Mouse (Mus musculus) gastrocnemius, adult 2 months (tissue): Measurements from ENCODE around the gene Krt75. TPM values are rescaled to one million over a fixed set of nuclear protein-coding genes. Genes with fewer than 3 reads are reported as not detected.

Experiments
- DNase-seq: peaks from one replicate; pipeline ENCODE4 v3.0.0; 2022
- H3K27ac ChIP-seq: fragments of 200-600 bp; 2 replicates; pipeline ENCODE4 v1.8.1; 2022; ENCODE audit warnings: mild to moderate bottlenecking
- H3K4me3 ChIP-seq: fragments of 200-600 bp; 2 replicates; pipeline ENCODE4 v1.8.1; 2022; ENCODE audit warnings: mild to moderate bottlenecking, moderate library complexity
- CTCF ChIP-seq: fragments of 200-600 bp; IDR thresholded peaks from 2 replicates; pipeline ENCODE4 v1.8.1; 2022; ENCODE audit warnings: antibody characterized with exemption, mild to moderate bottlenecking, moderate library complexity
- intact Hi-C: fragments of 180-260 bp; cut with DNase I; formaldehyde crosslinking; loops from one replicate; pipeline ENCODE4 v1.15.1; 2025
- long read RNA-seq, 2 experiments: library from polyadenylated mRNA; stranded (forward); transcript quantifications; one replicate each; pipeline ENCODE4 v2.0.0; 2021
- total RNA-seq, 2 experiments: library from RNA; stranded (reverse); gene quantifications; 2 replicates each; pipeline ENCODE4 v1.2.3; 2021

Gene Krt75
- total RNA-seq: not detected
- long read RNA-seq, experiment 1: 0 reads
- long read RNA-seq, experiment 2: 0 reads

GRCm38 (mm10) chr15:101573796-101574345, at the start of gene Krt75:
TSS of gene Krt75 (minus strand) at chr15:101573904.
- TF ChIP-seq CTCF: no peak
- intact Hi-C loops: no loop called here
- Histone ChIP-seq H3K4me3 (no peak within 1 kb of the TSS), H3K27ac (no peak within 1 kb of the TSS)
- DNase-seq: no peak

GRCm38 (mm10) chr15:101599123-101599522, 25.4 kb upstream of the Krt75 start:
- intact Hi-C loops: no loop called here
- DNase-seq: no peak
- no peak overlapping the region for H3K4me3 ChIP-seq
- no peak overlapping the region for H3K27ac ChIP-seq
- TF ChIP-seq CTCF: no peak

- TF ChIP-seq CTCF: peak; percentile 19; the same call in 1 of the 2 replicates
- intact Hi-C loops: no loop called here
These were observed 14.5 kb upstream of the Krt75 start for GRCm38 (mm10) chr15:101588216-101588615.

GRCm38 (mm10) chr15:101584456-101584855, 10.8 kb upstream of the Krt75 start:
- Histone ChIP-seq H3K27ac (no peak overlapping the region), H3K4me3 (no peak overlapping the region)
- intact Hi-C loops: no loop called here
- TF ChIP-seq CTCF: no peak
- no peak for DNase-seq

More at GRCm38 (mm10) chr15:101588216-101588615, 14.5 kb upstream of the Krt75 start:
- no peak overlapping the region for H3K27ac ChIP-seq
- DNase-seq: no peak
- no peak overlapping the region for H3K4me3 ChIP-seq

GRCm38 (mm10) chr15:101583211-101583965, 9.7 kb upstream of the Krt75 start:
- Histone ChIP-seq H3K4me3 (no peak overlapping the region), H3K27ac (no peak overlapping the region)
- TF ChIP-seq CTCF: no peak
- no peak for DNase-seq
- intact Hi-C loops: no loop called here

GRCm38 (mm10) chr15:101581701-101582100, 8.0 kb upstream of the Krt75 start:
- no peak overlapping the region for H3K27ac ChIP-seq
- intact Hi-C loops: no loop called here
- DNase-seq: no peak

GRCm38 (mm10) chr15:101575506-101575905, 1.8 kb upstream of the Krt75 start:
- H3K27ac ChIP-seq: no peak overlapping the region
- no peak for DNase-seq
- intact Hi-C loops: no loop called here
- no peak for TF ChIP-seq CTCF
- H3K4me3 ChIP-seq: no peak overlapping the region

More at GRCm38 (mm10) chr15:101581701-101582100, 8.0 kb upstream of the Krt75 start:
- no peak for TF ChIP-seq CTCF
- H3K4me3 ChIP-seq: no peak overlapping the region

- 0 out of 2 replicates have a peak, but pooled peaks have one; percentile 9 for TF ChIP-seq CTCF
- intact Hi-C loops: no loop called here
- no peak for DNase-seq
- H3K27ac ChIP-seq: no peak overlapping the region
- H3K4me3 ChIP-seq: no peak overlapping the region
These were observed 5.9 kb downstream of the Krt75 start for GRCm38 (mm10) chr15:101567780-101568179.

GRCm38 (mm10) chr15:101562850-101563249, 10.9 kb downstream of the Krt75 start, which contains the start of gene Krt90:
TSS of gene Krt90 (minus strand) at chr15:101562950.
- intact Hi-C loops: no loop called here
- no peak within 1 kb of the TSS for H3K27ac ChIP-seq
- no peak within 1 kb of the TSS for H3K4me3 ChIP-seq
- TF ChIP-seq CTCF: no peak
- no peak for DNase-seq

- intact Hi-C loops: no loop called here
- no peak overlapping the region for H3K27ac ChIP-seq
- no peak overlapping the region for H3K4me3 ChIP-seq
- no peak for DNase-seq
- no peak for TF ChIP-seq CTCF
These were observed 15.6 kb downstream of the Krt75 start for GRCm38 (mm10) chr15:101558034-101558646.

GRCm38 (mm10) chr15:101553169-101553568, 20.5 kb downstream of the Krt75 start:
- H3K27ac ChIP-seq: no peak overlapping the region
- intact Hi-C loops: no loop called here
- no peak overlapping the region for H3K4me3 ChIP-seq
- peak; percentile 31 for DNase-seq
- no peak for TF ChIP-seq CTCF

GRCm38 (mm10) chr15:101552188-101552587, 21.5 kb downstream of the Krt75 start:
- intact Hi-C loops: no loop called here
- Histone ChIP-seq H3K4me3 (no peak overlapping the region), H3K27ac (no peak overlapping the region)
- no peak for TF ChIP-seq CTCF
- DNase-seq: no peak

GRCm38 (mm10) chr15:101550567-101550966, 23.1 kb downstream of the Krt75 start, which contains the start of gene Krt82:
TSS of gene Krt82 (minus strand) at chr15:101550667.
- no peak for DNase-seq
- H3K27ac ChIP-seq: no peak within 1 kb of the TSS
- H3K4me3 ChIP-seq: no peak within 1 kb of the TSS
- no peak for TF ChIP-seq CTCF
- intact Hi-C loops: no loop called here
